Mouse (Mus musculus): ENCODE data around the gene Peli3.
"Not testable (repeated sequence)": the region's sequence is repeated elsewhere in the genome, so short reads cannot be mapped to it uniquely, and the experiment has no call there.

Peli3 gene

GRCm38 (mm10) chr19:4942551-4943252 lies at the start of gene Peli3:
Peli3 (minus strand) TSS chr19:4943127.
- peak; percentile 93 for DNase-seq (ENCODE audit: low read depth, low spot score)

- DNase-seq (ENCODE audit: low read depth, low spot score): no peak
Observed at GRCm38 (mm10) chr19:4992371-4992770, 49.4 kb upstream of the Peli3 start.

GRCm38 (mm10) chr19:4990716-4991115 lies 47.8 kb upstream of the Peli3 start:
- DNase-seq (ENCODE audit: low read depth, low spot score): peak; percentile 71

- DNase-seq (ENCODE audit: low read depth, low spot score): no peak
Observed at GRCm38 (mm10) chr19:4990256-4990625, 47.3 kb upstream of the Peli3 start, which contains the start of gene Npas4. Npas4 (minus strand) TSS chr19:4990316.

- peak; percentile 97 for DNase-seq (ENCODE audit: low read depth, low spot score)
Observed at GRCm38 (mm10) chr19:4989434-4990255, 46.7 kb upstream of the Peli3 start.

- peak; percentile 61 for DNase-seq (ENCODE audit: low read depth, low spot score)
Observed at GRCm38 (mm10) chr19:4989013-4989412, 46.1 kb upstream of the Peli3 start.

GRCm38 (mm10) chr19:4981767-4982166 lies 38.8 kb upstream of the Peli3 start:
- DNase-seq (ENCODE audit: low read depth, low spot score): peak; percentile 93

- DNase-seq (ENCODE audit: low read depth, low spot score): peak; percentile 32
Observed at GRCm38 (mm10) chr19:4968236-4968635, 25.3 kb upstream of the Peli3 start.

GRCm38 (mm10) chr19:4961928-4962601 lies 19.1 kb upstream of the Peli3 start, which contains the start of gene Mrpl11:
Mrpl11 (plus strand) TSS chr19:4962147.
- DNase-seq (ENCODE audit: low read depth, low spot score): peak; percentile 99

GRCm38 (mm10) chr19:4948641-4949040 lies 5.7 kb upstream of the Peli3 start:
- DNase-seq (ENCODE audit: low read depth, low spot score): not testable (repeated sequence)

GRCm38 (mm10) chr19:4945540-4945939 lies 2.6 kb upstream of the Peli3 start:
- no peak for DNase-seq (ENCODE audit: low read depth, low spot score)

- no peak for DNase-seq (ENCODE audit: low read depth, low spot score)
Observed at GRCm38 (mm10) chr19:4943253-4943588, 294 bp upstream of the Peli3 start.

- no peak for DNase-seq (ENCODE audit: low read depth, low spot score)
Observed at GRCm38 (mm10) chr19:4937444-4938310, 5.2 kb downstream of the Peli3 start.

GRCm38 (mm10) chr19:4936896-4937295 lies 6.0 kb downstream of the Peli3 start:
- no peak for DNase-seq (ENCODE audit: low read depth, low spot score)

GRCm38 (mm10) chr19:4928781-4929180 lies 14.1 kb downstream of the Peli3 start:
- no peak for DNase-seq (ENCODE audit: low read depth, low spot score)

GRCm38 (mm10) chr19:4927904-4928531 lies 14.9 kb downstream of the Peli3 start, which contains the start of gene Dpp3:
Dpp3 (minus strand) TSS chr19:4928287.
- DNase-seq (ENCODE audit: low read depth, low spot score): peak; percentile 98

GRCm38 (mm10) chr19:4925121-4925860 lies 17.6 kb downstream of the Peli3 start:
- no peak for DNase-seq (ENCODE audit: low read depth, low spot score)

- no peak for DNase-seq (ENCODE audit: low read depth, low spot score)
Observed at GRCm38 (mm10) chr19:4919652-4920051, 23.3 kb downstream of the Peli3 start.

- no peak for DNase-seq (ENCODE audit: low read depth, low spot score)
Observed at GRCm38 (mm10) chr19:4916827-4917226, 26.1 kb downstream of the Peli3 start.
